23 mouse cellular contexts compared by ENCODE assay signal in the genomic region with DNA sequence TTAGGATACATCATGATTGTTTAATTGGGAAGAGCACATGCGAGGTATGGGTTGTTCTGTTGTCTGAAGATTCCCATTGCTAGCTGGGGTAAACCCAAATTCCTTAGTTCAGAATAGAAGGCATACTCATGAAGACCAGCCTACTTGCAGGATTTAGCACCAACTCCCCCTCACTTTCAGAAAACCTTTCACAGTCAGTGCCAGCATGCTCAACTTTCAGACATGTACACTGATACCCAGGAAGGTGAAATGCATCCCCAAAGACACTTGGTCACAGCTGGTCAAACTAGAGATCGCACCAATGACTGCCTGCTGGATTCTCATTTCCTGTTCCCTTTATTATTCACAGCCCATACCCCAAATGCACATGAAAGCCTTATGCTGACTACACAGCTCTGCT.
A peak's percentile ranks its signal among the peaks of the same experiment; 100 is the strongest.
DNase-seq lines count a peak whose midpoint lies in the region; ATAC-seq lines count a peak whose summit lies in the region.
"Had no signal": no experiment of that assay in that cellular context is flagged by ENCODE, and none has a peak within 500 bp of the region (broad histone marks: within the 10 kb centered on the region; RNA-seq: fewer than 3 reads in every experiment).

No protein-coding gene starts in this region.

- H3K9me3 ChIP-seq in kidney, embryonic 14.5 days (ENCODE audit: control insufficient read depth, low read length), result no peaks in the 10 kb centered on the region
- no peaks in the 10 kb centered on the region for H3K9me3 ChIP-seq in kidney, embryonic 16.5 days (ENCODE audit: low read length)
- H3K9me3 ChIP-seq: embryonic facial prominence, embryonic 13.5 days; embryonic facial prominence, embryonic 15.5 days; forebrain, embryonic 10.5 days; forebrain, embryonic 12.5 days had no signal

- no peaks in the 10 kb centered on the region for H3K36me3 ChIP-seq in kidney, embryonic 14.5 days (ENCODE audit: control insufficient read depth, insufficient read depth, low read length)
- no peaks in the 10 kb centered on the region for H3K36me3 ChIP-seq in kidney, embryonic 16.5 days (ENCODE audit: insufficient read depth, low read length)
- H3K36me3 ChIP-seq: embryonic facial prominence, embryonic 13.5 days; embryonic facial prominence, embryonic 15.5 days; forebrain, embryonic 10.5 days; forebrain, embryonic 12.5 days had no signal

- no peak for DNase-seq in kidney, postnatal 25 days
- DNase-seq in kidney, adult 18-20 months, result no peak
- peak; percentile 31 for DNase-seq in brain, adult 2 months (ENCODE audit: low read depth, low spot score)
- DNase-seq in c-Kit-positive CD71-positive TER-119-positive erythroid progenitor cells, embryonic 14.5 days (ENCODE audit: low spot score), result no peak
- DNase-seq: adrenal gland, adult 2 months; adrenal gland, postnatal 10 days; adrenal gland, postnatal 25 days; cerebellum, adult 11 months; cerebellum, adult 18-20 months; cerebellum, adult 8-10 months; cerebellum, adult 9-11 months; cerebellum, postnatal 14 days; cerebellum, postnatal 36 days; embryo, embryonic 11 days had no signal

- no peaks in the 10 kb centered on the region for H3K27me3 ChIP-seq in kidney, embryonic 14.5 days (ENCODE audit: control insufficient read depth, insufficient read depth, low read length)
- no peaks in the 10 kb centered on the region for H3K27me3 ChIP-seq in kidney, embryonic 16.5 days (ENCODE audit: insufficient read depth, low read length)
- H3K27me3 ChIP-seq: embryonic facial prominence, embryonic 13.5 days; embryonic facial prominence, embryonic 15.5 days; forebrain, embryonic 12.5 days had no signal

- no peaks in the 10 kb centered on the region for H3K4me1 ChIP-seq in kidney, embryonic 14.5 days (ENCODE audit: control insufficient read depth, insufficient read depth, low read length)
- H3K4me1 ChIP-seq in kidney, embryonic 16.5 days (ENCODE audit: insufficient read depth, low read length), result no peaks in the 10 kb centered on the region
- H3K4me1 ChIP-seq: embryonic facial prominence, embryonic 13.5 days; embryonic facial prominence, embryonic 15.5 days; forebrain, embryonic 10.5 days; forebrain, embryonic 12.5 days had no signal

- ATAC-seq in kidney, embryonic 14.5 days (ENCODE audit: low FRiP score, low TSS enrichment), result peak; percentile 72; the same call in 1 of the 2 replicates
- ATAC-seq in kidney, embryonic 16.5 days (ENCODE audit: low FRiP score, low TSS enrichment), result 0 out of 2 replicates have a peak, but pooled peaks have one; percentile 39
- ATAC-seq: forebrain, embryonic 14.5 days; forebrain, embryonic 16.5 days had no signal

- 66% methylated on average over 2 of the region's 2 CpGs for WGBS in kidney, embryonic 14.5 days
- 67% methylated on average over 2 of the region's 2 CpGs for WGBS in kidney, embryonic 16.5 days

- no peak overlapping the region for H3K27ac ChIP-seq in kidney, embryonic 14.5 days (ENCODE audit: low read depth, low read length)
- no peak overlapping the region for H3K27ac ChIP-seq in kidney, embryonic 16.5 days (ENCODE audit: low read length)
- H3K27ac ChIP-seq: embryonic facial prominence, embryonic 13.5 days; embryonic facial prominence, embryonic 15.5 days; forebrain, embryonic 10.5 days; forebrain, embryonic 12.5 days had no signal

- no peak overlapping the region for H3K4me2 ChIP-seq in kidney, embryonic 14.5 days (replicated peaks; ENCODE audit: low read depth, low read length)
- H3K4me2 ChIP-seq in kidney, embryonic 16.5 days (replicated peaks; ENCODE audit: low read depth, low read length), result no peak overlapping the region
- H3K4me2 ChIP-seq: embryonic facial prominence, embryonic 13.5 days; embryonic facial prominence, embryonic 15.5 days; forebrain, embryonic 12.5 days had no signal

- H3K4me3 ChIP-seq in kidney, embryonic 14.5 days (ENCODE audit: low read length), result no peak overlapping the region
- no peak overlapping the region for H3K4me3 ChIP-seq in kidney, embryonic 16.5 days (ENCODE audit: low read length)
- H3K4me3 ChIP-seq: embryonic facial prominence, embryonic 13.5 days; embryonic facial prominence, embryonic 15.5 days; erythroblast, embryonic 14.5 days; forebrain, embryonic 10.5 days; forebrain, embryonic 12.5 days had no signal

- no peak overlapping the region for H3K9ac ChIP-seq in kidney, embryonic 14.5 days (ENCODE audit: low read depth, low read length)
- no peak overlapping the region for H3K9ac ChIP-seq in kidney, embryonic 16.5 days (replicated peaks; ENCODE audit: low read length)
- H3K9ac ChIP-seq: embryonic facial prominence, embryonic 13.5 days; embryonic facial prominence, embryonic 15.5 days; forebrain, embryonic 12.5 days had no signal
